Comparison of ENCODE assay signal across 12 mouse cellular contexts in the genomic region with DNA sequence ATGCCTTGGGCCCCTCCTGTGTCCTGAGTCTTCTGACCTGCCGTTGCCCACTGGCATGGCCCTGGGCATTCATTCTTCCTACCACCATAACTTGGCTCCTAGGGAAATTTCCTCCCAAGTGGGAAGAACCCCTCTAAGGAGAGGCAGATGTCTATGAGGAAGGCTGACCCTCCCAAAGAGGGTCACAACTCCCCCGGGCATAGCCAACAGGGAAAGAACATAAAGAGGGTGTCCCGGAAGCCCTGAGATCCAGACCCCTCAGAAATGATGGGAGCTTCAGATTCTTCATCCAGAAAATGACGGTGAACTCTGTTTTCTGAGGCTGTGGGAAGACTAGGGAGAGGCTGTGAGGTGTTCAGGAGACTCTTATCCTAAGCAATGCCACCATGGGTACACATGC. TPM values are rescaled to one million over a fixed set of nuclear protein-coding genes. Genes with fewer than 3 reads are reported as not detected.
DNase-seq lines count a peak whose midpoint lies in the region; ATAC-seq and TF ChIP-seq lines count a peak whose summit lies in the region.
"Had no signal": no experiment of that assay in that cellular context is flagged by ENCODE, and none has a peak within 500 bp of the region (broad histone marks: within the 10 kb centered on the region; RNA-seq: fewer than 3 reads in every experiment).

No protein-coding gene starts in this region.

- 78% methylated on average over 4 of the region's 4 CpGs for WGBS in heart, embryonic 16.5 days
- 63% methylated on average over 4 of the region's 4 CpGs for WGBS in forebrain, embryonic 16.5 days
- 86% methylated on average over 4 of the region's 4 CpGs for WGBS in macrophage (ENCODE audit: missing documents)

- H3K79me2 ChIP-seq in macrophage (ENCODE audit: inconsistent target), result no peaks in the 10 kb centered on the region

- TF ChIP-seq CTCF in bone marrow macrophage, adult 2 months (IDR thresholded peaks at IDR 0.05; ENCODE audit: low read depth, low read length), result no peak

- H3K4me3 ChIP-seq in heart, embryonic 16.5 days (ENCODE audit: low read length), result no peak overlapping the region
- no peak overlapping the region for H3K4me3 ChIP-seq in bone marrow macrophage, adult 2 months (ENCODE audit: insufficient read depth, low read length)
- H3K4me3 ChIP-seq in forebrain, embryonic 16.5 days (replicated peaks; ENCODE audit: low read length), result no peak overlapping the region
- H3K4me3 ChIP-seq in macrophage (ENCODE audit: inconsistent target), result no peak overlapping the region

- H3K27me3 ChIP-seq in heart, embryonic 16.5 days (ENCODE audit: control insufficient read depth, insufficient read depth, low read length), result no peaks in the 10 kb centered on the region
- H3K27me3 ChIP-seq in forebrain, embryonic 16.5 days (replicated peaks; ENCODE audit: control insufficient read depth, insufficient read depth, low read length), result no peaks in the 10 kb centered on the region

- no peak for ATAC-seq in heart, embryonic 16.5 days (replicated peaks; ENCODE audit: extremely low read depth, insufficient read depth, low FRiP score)
- ATAC-seq in forebrain, embryonic 16.5 days, result no peak

- no peak overlapping the region for H3K4me2 ChIP-seq in heart, embryonic 16.5 days (ENCODE audit: low read depth, low read length)
- H3K4me2 ChIP-seq in forebrain, embryonic 16.5 days (ENCODE audit: low read length), result no peak overlapping the region

- no peak for DNase-seq in heart, adult 9 months (ENCODE audit: low spot score in 2 of 2)
- DNase-seq in retina, postnatal 1 day, result no peak
- no peak for DNase-seq in right cerebral cortex, postnatal 14 days
- no peak for DNase-seq in adrenal gland, adult (ENCODE audit: inconsistent age in 2 of 2, low spot score in 1 of 2)
- DNase-seq: adrenal gland, adult 2 months; spleen, adult 18-20 months had no signal

- H3K9me3 ChIP-seq in heart, embryonic 16.5 days (replicated peaks; ENCODE audit: control insufficient read depth, low read length), result no peaks in the 10 kb centered on the region
- no peaks in the 10 kb centered on the region for H3K9me3 ChIP-seq in forebrain, embryonic 16.5 days (ENCODE audit: control insufficient read depth, low read length)

- peak overlapping the region; percentile 89 for H3K27ac ChIP-seq in heart, embryonic 16.5 days (ENCODE audit: low read length)
- peak overlapping the region; percentile 100; the same call in 1 of the 2 replicates for H3K27ac ChIP-seq in bone marrow macrophage, adult 2 months (ENCODE audit: insufficient read depth, low read depth, low read length)
- peak overlapping the region; percentile 89 for H3K27ac ChIP-seq in forebrain, embryonic 16.5 days (ENCODE audit: low read length)
- H3K27ac ChIP-seq in macrophage, result peak overlapping the region; percentile 96

- TF ChIP-seq POLR2A in bone marrow macrophage, adult 2 months (IDR thresholded peaks at IDR 0.05; ENCODE audit: borderline replicate concordance, low read depth, low read length), result no peak

- H3K9ac ChIP-seq in heart, embryonic 16.5 days (ENCODE audit: low read length), result peak overlapping the region; percentile 37
- H3K9ac ChIP-seq in forebrain, embryonic 16.5 days (replicated peaks; ENCODE audit: low read depth, low read length), result no peak overlapping the region; the same call in 1 of the 2 replicates

- peaks cover 69% of the 10 kb centered on the region for H3K4me1 ChIP-seq in heart, embryonic 16.5 days (ENCODE audit: control insufficient read depth, insufficient read depth, low read length)
- H3K4me1 ChIP-seq in bone marrow macrophage, adult 2 months (ENCODE audit: control insufficient read depth, insufficient read depth, low read length), result peaks cover 52% of the 10 kb centered on the region
- peaks cover 62% of the 10 kb centered on the region for H3K4me1 ChIP-seq in forebrain, embryonic 16.5 days (replicated peaks; ENCODE audit: control insufficient read depth, insufficient read depth, low read length)

- no peaks in the 10 kb centered on the region for H3K36me3 ChIP-seq in heart, embryonic 16.5 days (ENCODE audit: control insufficient read depth, insufficient read depth)
- no peaks in the 10 kb centered on the region for H3K36me3 ChIP-seq in forebrain, embryonic 16.5 days (ENCODE audit: control insufficient read depth, insufficient read depth)
- no peaks in the 10 kb centered on the region for H3K36me3 ChIP-seq in macrophage (ENCODE audit: inconsistent target)

RNA-seq across cellular contexts. Expression of a gene that starts 15.3 kb away (rescaled TPM):
- polyA plus RNA-seq in heart, embryonic 16.5 days (2015; fragmentation: Nextera tagmentation; extraction: Ambion mirVana), result 0.31 and 0.46 TPM in 2 replicates
- not detected in 2 replicates for polyA plus RNA-seq in bone marrow macrophage, adult 2 months (2012; ENCODE audit: insufficient read depth, insufficient read length, missing spikeins)
- 0.14 TPM in 1 of 2 replicates, not detected in the other for polyA plus RNA-seq in forebrain, embryonic 16.5 days (2015; fragmentation: Nextera tagmentation; extraction: Ambion mirVana)
- total RNA-seq in macrophage (2018; cell fraction: chromatin; rRNA removed), result not detected
- total RNA-seq in macrophage (2018; cell fraction: cytosol; rRNA removed), result not detected
- not detected for total RNA-seq in macrophage (2018; cell fraction: nucleus; rRNA removed)
- not detected in 3 replicates for polyA plus RNA-seq in macrophage (2018)
- total RNA-seq: adrenal gland, adult 2 months; hematopoietic stem cell, adult 5-6 weeks had no signal
- polyA plus RNA-seq: embryonic facial prominence, embryonic 11.5 days had no signal

RNA-seq across cellular contexts. Expression of a gene that starts 16.8 kb away (rescaled TPM):
- 49.5 and 50.9 TPM in 2 replicates for polyA plus RNA-seq in heart, embryonic 16.5 days (2015; fragmentation: Nextera tagmentation; extraction: Ambion mirVana)
- polyA plus RNA-seq in bone marrow macrophage, adult 2 months (2012; ENCODE audit: insufficient read depth, insufficient read length, missing spikeins), result 52.4 and 54.4 TPM in 2 replicates
- 56.0 and 66.4 TPM in 2 replicates for polyA plus RNA-seq in forebrain, embryonic 16.5 days (2015; fragmentation: Nextera tagmentation; extraction: Ambion mirVana)
- 100 to 1,000 TPM in 8 of 26 experiments, 10 to 100 TPM in 17, 1 to 10 TPM in 1; 3.8 to 604 (median 54.5) TPM for total RNA-seq in macrophage (2018; cell fraction: chromatin; rRNA removed)
- 100 to 1,000 TPM in 15 of 26 experiments, 10 to 100 TPM in 10, 1 to 10 TPM in 1; 9.1 to 625 (median 124) TPM for total RNA-seq in macrophage (2018; cell fraction: cytosol; rRNA removed)
- 1,000 to 10,000 TPM in 1 of 26 experiments, 100 to 1,000 TPM in 16, 10 to 100 TPM in 9; 15.8 to 1,019 (median 166) TPM for total RNA-seq in macrophage (2018; cell fraction: nucleus; rRNA removed)
- 3.9 to 21.4 TPM (median 6.0 TPM) in 3 replicates for polyA plus RNA-seq in macrophage (2018)

RNA-seq across cellular contexts. Expression of a gene that starts 58.7 kb away (rescaled TPM):
- 23.6 and 29.5 TPM in 2 replicates for polyA plus RNA-seq in heart, embryonic 16.5 days (2015; fragmentation: Nextera tagmentation; extraction: Ambion mirVana)
- not detected in 2 replicates for polyA plus RNA-seq in bone marrow macrophage, adult 2 months (2012; ENCODE audit: insufficient read depth, insufficient read length, missing spikeins)
- polyA plus RNA-seq in forebrain, embryonic 16.5 days (2015; fragmentation: Nextera tagmentation; extraction: Ambion mirVana), result 7.8 and 12.6 TPM in 2 replicates
- total RNA-seq in macrophage (2018; cell fraction: chromatin; rRNA removed), result 1 to 10 TPM in 1 of 26 experiments, under 1 TPM in 1, not detected in 24; 0.16 to 9.7 TPM
- not detected for total RNA-seq in macrophage (2018; cell fraction: cytosol; rRNA removed)
- 1 to 10 TPM in 1 of 26 experiments, not detected in 25; 1.2 TPM for total RNA-seq in macrophage (2018; cell fraction: nucleus; rRNA removed)
- polyA plus RNA-seq in macrophage (2018), result not detected in 3 replicates
- total RNA-seq: hematopoietic stem cell, adult 5-6 weeks had no signal
